Mouse (Mus musculus): ENCODE results near the gene Hist1h2ab. TPM values are rescaled to one million over a fixed set of nuclear protein-coding genes. Genes with fewer than 3 reads are reported as not detected.
"Not testable (repeated sequence)": the region's sequence is repeated elsewhere in the genome, so short reads cannot be mapped to it uniquely, and the experiment has no call there.

Gene Hist1h2ab
- polyA plus RNA-seq, 1 experiment from 2014 or later: 49.5 TPM

DNA sequence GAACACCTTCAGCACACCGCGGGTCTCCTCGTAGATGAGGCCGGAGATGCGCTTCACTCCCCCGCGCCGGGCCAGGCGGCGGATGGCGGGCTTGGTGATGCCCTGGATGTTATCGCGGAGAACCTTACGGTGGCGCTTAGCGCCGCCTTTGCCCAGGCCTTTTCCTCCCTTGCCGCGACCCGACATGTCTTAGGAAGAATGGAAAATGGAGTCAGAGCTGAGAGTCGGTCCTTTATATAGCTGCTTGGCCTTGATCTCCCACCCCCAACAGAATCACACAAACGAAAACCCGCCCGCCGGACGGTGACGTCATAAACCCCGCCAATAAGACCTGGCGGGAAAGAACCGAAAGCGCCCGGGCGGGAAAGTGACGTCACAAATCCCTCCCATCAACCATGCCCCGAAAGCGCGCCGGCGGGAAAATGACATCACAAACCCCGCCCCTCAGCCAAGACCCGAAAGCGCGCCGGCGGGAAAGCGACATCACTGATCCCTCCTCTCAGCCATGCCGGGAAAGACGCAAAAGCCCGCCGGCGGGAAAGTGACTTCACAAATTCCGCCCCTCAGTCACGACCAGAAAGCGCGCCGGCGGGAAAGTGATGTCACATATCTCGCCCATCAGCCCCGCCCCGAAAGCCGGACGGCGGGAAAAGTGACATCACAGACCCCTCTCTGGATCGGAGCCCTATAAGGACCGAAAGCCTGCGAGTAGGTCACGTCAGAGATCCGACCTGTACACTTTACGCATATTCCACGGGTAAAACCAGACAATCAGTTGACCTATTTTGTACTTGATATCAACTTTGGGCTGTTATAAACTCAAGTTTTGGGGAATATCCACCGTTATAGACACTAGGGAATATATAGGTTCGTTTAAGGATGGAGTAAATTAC, 10.3 kb downstream of the Hist1h2ab start, which contains the start of gene Hist1h4a:
Gene Hist1h4a, minus strand, starts transcription at position 259 of the 893 bp plus-strand sequence.
- Histone ChIP-seq H3K27ac (peak within 1 kb of the TSS; percentile 91), H3K4me3 (peak within 1 kb of the TSS; percentile 61), H3K27me3 (ENCODE audit: poor library complexity, severe bottlenecking) (no peaks in the 10 kb centered on the region), H3K9me3 (no peaks in the 10 kb centered on the region), H3K36me3 (replicated peaks) (no peaks in the 10 kb centered on the region), H3K4me1 (peaks cover 63% of the 10 kb centered on the region)
- DNase-seq (ENCODE audit: extremely low spot score, low spot score): peak; percentile 100
- under 1% methylated on average over 68 of the region's 72 CpGs for WGBS

DNA sequence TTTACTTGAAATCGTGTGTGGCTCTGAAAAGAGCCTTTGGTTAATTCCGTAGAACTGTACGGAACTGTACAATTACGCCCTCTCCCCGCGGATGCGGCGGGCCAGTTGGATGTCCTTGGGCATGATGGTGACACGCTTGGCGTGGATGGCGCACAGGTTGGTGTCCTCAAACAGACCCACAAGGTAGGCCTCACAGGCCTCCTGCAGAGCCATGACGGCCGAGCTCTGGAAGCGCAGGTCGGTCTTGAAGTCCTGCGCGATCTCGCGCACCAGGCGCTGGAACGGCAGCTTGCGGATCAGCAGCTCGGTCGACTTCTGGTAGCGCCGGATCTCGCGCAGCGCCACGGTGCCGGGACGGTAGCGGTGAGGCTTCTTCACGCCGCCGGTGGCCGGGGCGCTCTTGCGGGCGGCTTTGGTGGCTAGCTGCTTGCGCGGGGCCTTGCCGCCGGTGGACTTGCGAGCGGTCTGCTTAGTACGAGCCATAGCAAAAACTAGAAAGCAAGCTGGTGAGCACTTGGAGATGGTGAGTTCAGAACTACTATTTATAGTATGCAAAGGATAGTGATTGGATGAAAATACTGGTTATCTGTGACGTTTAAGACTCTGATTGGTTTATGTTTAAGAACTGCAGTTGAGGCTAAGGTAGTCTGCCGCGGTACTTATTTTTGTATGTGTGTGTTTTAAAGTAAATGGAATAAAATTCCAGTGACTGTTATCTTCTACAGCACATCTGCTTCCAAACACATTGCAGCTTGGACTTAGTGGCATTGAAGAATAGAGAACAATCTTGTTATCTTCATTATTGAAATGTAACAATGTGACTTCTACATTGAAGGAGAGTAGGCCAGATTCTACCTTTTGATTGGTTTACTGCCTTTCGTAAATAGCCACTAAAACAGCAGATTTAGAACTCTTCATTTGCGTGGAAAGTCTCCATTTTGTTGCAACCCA, 11.2 kb downstream of the Hist1h2ab start, which contains the start of gene Hist1h3a:
Gene Hist1h3a, minus strand, starts transcription at position 516 of the 951 bp plus-strand sequence.
- under 1% methylated on average over 34 of the region's 52 CpGs for WGBS
- peaks cover 63% of the 10 kb centered on the region for H3K4me1 ChIP-seq
- H3K27ac ChIP-seq: peak within 1 kb of the TSS; percentile 91

GRCm38 (mm10) chr13:23763242-23763585, 12.3 kb downstream of the Hist1h2ab start:
- Histone ChIP-seq H3K27ac (peak overlapping the region; percentile 91), H3K36me3 (replicated peaks) (no peaks in the 10 kb centered on the region), H3K27me3 (ENCODE audit: poor library complexity, severe bottlenecking) (no peaks in the 10 kb centered on the region), H3K9me3 (no peaks in the 10 kb centered on the region), H3K4me3 (peak overlapping the region; percentile 61), H3K4me1 (peaks cover 52% of the 10 kb centered on the region)
- WGBS: 0% methylated on average over 10 of the region's 10 CpGs
- no peak for DNase-seq (ENCODE audit: extremely low spot score, low spot score)

More for the DNA sequence above, 11.2 kb downstream of the Hist1h2ab start, which contains the start of gene Hist1h3a:
- not testable (repeated sequence) for H3K27me3 ChIP-seq (ENCODE audit: poor library complexity, severe bottlenecking); H3K9me3 ChIP-seq; H3K36me3 ChIP-seq (replicated peaks)
- peak within 1 kb of the TSS; percentile 61 for H3K4me3 ChIP-seq
- peak; percentile 73 for DNase-seq (ENCODE audit: extremely low spot score, low spot score)

GRCm38 (mm10) chr13:23763586-23764323, 12.8 kb downstream of the Hist1h2ab start, which contains the start of gene Hist1h1a:
TSS of gene Hist1h1a (plus strand) at chr13:23763666.
- 3% methylated on average over 34 of the region's 34 CpGs for WGBS
- Histone ChIP-seq H3K4me1 (peaks cover 47% of the 10 kb centered on the region), H3K27me3 (ENCODE audit: poor library complexity, severe bottlenecking) (no peaks in the 10 kb centered on the region), H3K9me3 (no peaks in the 10 kb centered on the region), H3K36me3 (replicated peaks) (no peaks in the 10 kb centered on the region), H3K4me3 (peak within 1 kb of the TSS; percentile 61), H3K27ac (peak within 1 kb of the TSS; percentile 91)
- peak; percentile 90 for DNase-seq (ENCODE audit: extremely low spot score, low spot score)

DNA sequence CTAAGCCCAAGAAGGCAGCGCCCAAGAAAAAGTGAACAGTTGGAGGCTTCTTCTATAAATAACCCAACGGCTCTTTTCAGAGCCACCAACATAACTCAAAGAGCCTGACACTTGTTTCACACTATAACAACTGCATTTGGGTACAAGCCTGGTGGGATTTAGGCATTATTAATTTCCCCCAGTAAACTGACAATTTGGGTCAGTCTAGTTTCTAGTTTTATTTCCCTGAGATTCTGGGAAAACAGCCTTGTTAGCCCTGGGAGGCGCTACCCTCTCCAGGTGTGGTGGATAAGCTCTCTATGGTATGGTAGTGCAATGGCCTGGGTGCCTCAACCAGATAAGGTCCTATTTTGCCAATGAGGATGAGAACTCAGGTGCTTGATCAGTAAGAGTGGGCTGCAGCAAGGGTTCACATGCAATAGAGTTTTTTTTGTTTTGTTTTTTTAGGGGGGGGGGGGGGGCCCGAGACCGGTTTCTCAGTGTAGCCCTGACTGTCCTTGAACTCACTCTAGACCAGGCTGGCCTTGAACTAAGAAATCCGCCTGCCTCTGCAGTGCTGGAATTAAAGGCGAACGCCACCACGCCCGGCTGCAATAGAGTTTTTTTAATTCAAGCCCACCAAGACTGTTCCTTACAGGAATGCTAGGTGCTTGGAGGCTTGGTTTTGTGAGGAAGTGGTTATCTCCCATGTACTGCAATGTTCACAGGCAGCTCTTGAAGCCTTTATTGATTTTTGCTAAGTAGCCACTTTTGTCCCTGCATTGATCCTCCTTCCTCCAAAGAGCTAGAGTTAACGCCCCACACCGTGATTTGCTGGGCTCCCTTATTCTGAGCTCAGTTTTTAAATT, 13.6 kb downstream of the Hist1h2ab start:
- 33% methylated on average over 12 of the region's 12 CpGs for WGBS
- H3K27ac ChIP-seq: peak overlapping the region; percentile 91
- H3K27me3 ChIP-seq (ENCODE audit: poor library complexity, severe bottlenecking): no peaks in the 10 kb centered on the region
- no peaks in the 10 kb centered on the region for H3K9me3 ChIP-seq
- H3K36me3 ChIP-seq (replicated peaks): no peaks in the 10 kb centered on the region
- H3K4me3 ChIP-seq: peak overlapping the region; percentile 61
- DNase-seq (ENCODE audit: extremely low spot score, low spot score): peak; percentile 56
- peaks cover 43% of the 10 kb centered on the region for H3K4me1 ChIP-seq

GRCm38 (mm10) chr13:23765172-23765513, 14.2 kb downstream of the Hist1h2ab start:
- H3K4me3 ChIP-seq: peak overlapping the region; percentile 61; the same call in 1 of the 2 replicates
- 57% methylated on average over 1 of the region's 1 CpGs for WGBS
- DNase-seq (ENCODE audit: extremely low spot score, low spot score): no peak

DNA sequence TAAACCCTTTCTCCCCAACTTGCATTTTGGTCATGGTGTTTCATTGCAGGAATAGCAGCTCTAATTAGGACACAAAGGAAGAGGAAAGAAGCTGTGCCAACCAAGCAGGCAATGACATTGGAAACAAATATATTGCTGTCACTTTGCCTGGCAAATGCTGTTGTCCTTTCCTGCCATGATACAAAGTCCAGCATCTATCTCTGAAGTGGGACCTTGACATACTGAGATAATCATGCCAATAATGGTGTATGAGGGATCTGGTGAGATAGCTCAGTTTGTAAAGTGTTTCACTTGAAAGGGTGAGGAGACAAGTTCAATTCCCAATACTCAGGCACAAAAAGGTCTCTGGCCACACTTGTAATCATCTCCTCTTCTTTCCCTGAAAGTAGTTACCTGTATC, 15.8 kb downstream of the Hist1h2ab start:
- H3K4me1 ChIP-seq: peaks cover 32% of the 10 kb centered on the region
- no peak overlapping the region for H3K27ac ChIP-seq
- H3K9me3 ChIP-seq: no peaks in the 10 kb centered on the region
- DNase-seq (ENCODE audit: extremely low spot score, low spot score): no peak
- H3K27me3 ChIP-seq (ENCODE audit: poor library complexity, severe bottlenecking): no peaks in the 10 kb centered on the region
- H3K4me3 ChIP-seq: no peak overlapping the region
- H3K36me3 ChIP-seq (replicated peaks): no peaks in the 10 kb centered on the region

More at GRCm38 (mm10) chr13:23765172-23765513, 14.2 kb downstream of the Hist1h2ab start:
- Histone ChIP-seq H3K9me3 (no peaks in the 10 kb centered on the region), H3K27ac (peak overlapping the region; percentile 91), H3K4me1 (peaks cover 37% of the 10 kb centered on the region), H3K27me3 (ENCODE audit: poor library complexity, severe bottlenecking) (no peaks in the 10 kb centered on the region), H3K36me3 (replicated peaks) (no peaks in the 10 kb centered on the region)

DNA sequence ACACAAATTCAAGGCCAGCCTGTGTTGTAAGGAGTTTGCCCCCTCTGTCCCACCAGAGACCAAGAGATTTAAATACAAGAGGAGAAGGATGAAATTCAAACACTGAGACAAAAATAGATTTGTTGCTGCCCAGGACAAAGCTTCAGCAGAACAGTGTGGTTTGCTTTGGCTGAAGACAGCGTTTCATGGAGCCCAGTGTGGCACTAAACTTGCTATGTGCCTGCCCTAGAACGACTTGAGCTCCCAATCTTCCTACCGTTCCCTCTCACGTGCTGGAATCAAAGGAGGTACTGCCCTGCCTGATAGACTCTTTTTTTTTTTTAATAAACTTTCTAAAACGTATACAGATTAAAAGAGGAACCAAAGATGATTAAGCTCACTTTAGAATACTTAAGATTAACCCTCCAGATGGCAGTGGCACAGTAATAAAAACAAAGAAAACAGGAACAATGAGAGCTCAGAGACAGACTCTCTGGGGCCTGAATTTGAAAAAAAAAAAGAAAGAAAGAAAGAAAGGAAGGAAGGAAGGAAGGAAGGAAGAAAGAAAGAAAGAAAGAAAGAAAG, 18.0 kb downstream of the Hist1h2ab start:
- Histone ChIP-seq H3K4me3 (no peak overlapping the region), H3K9me3 (no peaks in the 10 kb centered on the region)
- WGBS: 44% methylated on average over 5 of the region's 5 CpGs

DNA sequence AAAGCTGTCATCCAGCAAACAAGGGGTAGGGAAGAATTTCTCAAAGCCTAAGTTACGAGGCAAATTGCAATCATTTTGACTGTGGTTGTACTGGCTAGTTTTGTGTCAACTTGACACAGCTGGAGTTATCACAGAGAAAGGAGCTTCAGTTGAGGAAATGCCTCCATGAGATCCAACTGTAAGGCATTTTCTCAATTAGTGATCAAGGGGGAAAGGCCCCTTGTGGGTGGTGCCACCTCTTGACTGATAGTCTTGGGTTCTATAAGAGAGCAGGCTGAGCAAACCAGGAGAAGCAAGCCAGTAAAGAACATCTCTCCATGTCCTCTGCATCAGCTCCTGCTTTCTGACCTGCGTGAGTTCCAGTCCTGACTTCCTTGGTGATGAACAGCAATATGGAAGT, 18.7 kb downstream of the Hist1h2ab start, which contains the start of gene Trim38:
Gene Trim38, plus strand, starts transcription at position 301 of the 400 bp plus-strand sequence.
- H3K9me3 ChIP-seq; H3K27ac ChIP-seq; H3K27me3 ChIP-seq (ENCODE audit: poor library complexity, severe bottlenecking); H3K4me3 ChIP-seq; H3K36me3 ChIP-seq (replicated peaks); DNase-seq (ENCODE audit: extremely low spot score, low spot score): not testable (repeated sequence)
- H3K4me1 ChIP-seq: peaks cover 21% of the 10 kb centered on the region
- WGBS: 79% methylated on average over 2 of the region's 2 CpGs

More for the DNA sequence above, 18.0 kb downstream of the Hist1h2ab start:
- DNase-seq (ENCODE audit: extremely low spot score, low spot score): no peak
- H3K27me3 ChIP-seq (ENCODE audit: poor library complexity, severe bottlenecking): no peaks in the 10 kb centered on the region
- peaks cover 28% of the 10 kb centered on the region for H3K4me1 ChIP-seq
- H3K27ac ChIP-seq: no peak overlapping the region
- no peaks in the 10 kb centered on the region for H3K36me3 ChIP-seq (replicated peaks)

DNA sequence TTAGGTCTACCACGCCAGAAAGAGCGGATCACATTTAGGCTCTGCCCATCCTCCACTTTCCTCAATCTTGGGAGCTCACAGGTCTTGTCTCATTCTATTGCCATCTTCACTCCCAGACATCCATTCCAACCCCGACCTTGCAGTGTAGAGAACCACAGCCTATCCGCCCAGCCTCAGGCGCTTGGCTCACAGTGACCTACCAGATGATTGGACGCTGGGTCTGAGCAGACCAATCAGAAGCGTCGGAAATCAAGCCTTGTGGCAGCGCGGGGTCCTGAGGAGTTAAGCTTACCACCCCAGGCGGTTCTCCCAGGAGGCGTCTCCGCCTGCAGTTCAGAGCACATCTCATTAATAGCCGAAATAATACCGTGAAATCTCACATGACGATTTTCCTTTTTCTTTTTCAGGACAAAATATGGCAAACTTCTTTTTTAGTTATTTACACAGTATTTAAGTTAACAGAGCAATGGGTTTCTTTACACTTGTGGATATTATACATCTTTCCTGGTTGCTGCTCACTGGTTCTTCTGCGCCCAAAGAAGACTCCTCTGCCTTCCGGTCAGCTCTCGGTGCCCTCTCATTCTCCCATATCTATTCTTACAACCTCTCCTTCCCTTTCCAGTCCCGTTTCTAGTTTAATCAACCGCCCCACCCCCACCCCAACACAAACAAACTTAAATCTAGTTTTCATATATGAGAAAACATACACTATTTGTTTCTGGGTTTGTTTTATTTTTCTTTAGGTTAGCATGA, 21.8 kb downstream of the Hist1h2ab start:
- peak; percentile 60 for DNase-seq (ENCODE audit: extremely low spot score, low spot score)
- Histone ChIP-seq H3K27ac (peak overlapping the region; percentile 40; the same call in 1 of the 2 replicates), H3K4me1 (peaks cover 19% of the 10 kb centered on the region), H3K36me3 (replicated peaks) (no peaks in the 10 kb centered on the region), H3K27me3 (ENCODE audit: poor library complexity, severe bottlenecking) (no peaks in the 10 kb centered on the region), H3K9me3 (no peaks in the 10 kb centered on the region), H3K4me3 (peak overlapping the region; percentile 27; the same call in 1 of the 2 replicates)
- 25% methylated on average over 21 of the region's 21 CpGs for WGBS
